11 mouse cellular contexts compared by ENCODE assay signal in the genomic region with DNA sequence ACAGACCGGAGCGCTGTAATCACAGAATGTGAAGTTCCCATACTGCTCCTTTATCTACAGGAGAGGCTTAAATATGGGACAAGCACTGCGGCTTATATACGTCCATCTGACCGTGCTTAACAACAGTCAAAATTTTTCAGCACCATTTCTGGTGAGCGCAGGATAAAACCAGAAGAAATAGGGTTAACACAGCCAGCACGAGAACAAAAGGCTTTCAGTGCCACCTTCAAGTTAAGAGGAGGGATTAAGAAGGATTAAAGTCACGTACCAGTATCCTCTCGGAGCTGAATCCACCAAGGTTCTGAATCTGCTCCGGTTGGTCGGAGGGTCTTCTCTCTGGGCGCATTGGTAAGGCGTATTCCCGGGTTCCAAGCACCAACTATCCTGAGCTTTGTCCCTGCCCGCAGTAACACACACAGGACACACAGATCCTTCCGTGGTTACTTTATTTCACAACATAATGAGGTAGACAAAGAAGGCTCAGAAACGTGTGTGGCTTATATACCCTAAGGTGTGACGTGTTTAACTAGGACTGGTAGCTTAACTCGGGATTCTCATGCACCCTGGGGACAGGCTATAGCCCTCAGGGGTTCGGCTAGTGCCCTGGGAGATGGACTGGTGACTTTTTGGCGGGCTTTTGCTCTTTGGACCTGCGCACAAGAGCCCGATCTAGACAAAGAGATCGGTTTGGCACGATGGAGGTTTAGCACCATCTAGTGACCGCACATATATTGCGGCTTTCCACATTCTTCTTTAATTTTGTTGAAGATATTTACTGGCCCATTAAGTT. TPM values are rescaled to one million over a fixed set of nuclear protein-coding genes. Genes with fewer than 3 reads are reported as not detected.
A peak's percentile ranks its signal among the peaks of the same experiment; 100 is the strongest.
DNase-seq lines count a peak whose midpoint lies in the region; ATAC-seq and TF ChIP-seq lines count a peak whose summit lies in the region.
"Not testable (repeated sequence)": the region's sequence is repeated elsewhere in the genome, so short reads cannot be mapped to it uniquely, and the experiment has no call there.
"Had no signal": no experiment of that assay in that cellular context is flagged by ENCODE, and none has a peak within 500 bp of the region (broad histone marks: within the 10 kb centered on the region; RNA-seq: fewer than 3 reads in every experiment).

No protein-coding gene starts in this region.

- WGBS in heart, embryonic 14.5 days, result 32% methylated on average over 27 of the region's 27 CpGs
- WGBS in intestine, embryonic 16.5 days, result 35% methylated on average over 27 of the region's 27 CpGs
- WGBS in limb, embryonic 15.5 days, result 35% methylated on average over 27 of the region's 27 CpGs
- 22% methylated on average over 27 of the region's 27 CpGs for WGBS in midbrain, embryonic 12.5 days
- 31% methylated on average over 27 of the region's 27 CpGs for WGBS in small intestine, adult 2 months

- H3K4me2 ChIP-seq in heart, embryonic 14.5 days (ENCODE audit: low read length), result peak overlapping the region; percentile 60
- peak overlapping the region; percentile 37 for H3K4me2 ChIP-seq in intestine, embryonic 16.5 days (ENCODE audit: low read depth, low read length)
- H3K4me2 ChIP-seq in limb, embryonic 15.5 days, result peak overlapping the region; percentile 39
- peak overlapping the region; percentile 50 for H3K4me2 ChIP-seq in midbrain, embryonic 12.5 days (replicated peaks)

- H3K36me3 ChIP-seq in heart, embryonic 14.5 days (ENCODE audit: control insufficient read depth, insufficient read depth, low read length); intestine, embryonic 16.5 days (ENCODE audit: control insufficient read depth, insufficient read depth, low read length); limb, embryonic 15.5 days; midbrain, embryonic 12.5 days; small intestine, adult 2 months (ENCODE audit: control insufficient read depth, insufficient read depth, low read length): not testable (repeated sequence)

- H3K4me3 ChIP-seq in embryonic fibroblast, embryonic 13.5 days (ENCODE audit: insufficient read depth, low read length), result peak overlapping the region; percentile 9; the same call in 1 of the 2 replicates
- H3K4me3 ChIP-seq in heart, embryonic 14.5 days (ENCODE audit: control insufficient read depth in 1 of 2, insufficient read depth in 1 of 2, low read depth in 1 of 2, low read length in 2 of 2), result peak overlapping the region; percentile 29 to 32
- H3K4me3 ChIP-seq in intestine, embryonic 16.5 days (ENCODE audit: low read length), result peak overlapping the region; percentile 21
- peak overlapping the region; percentile 33 for H3K4me3 ChIP-seq in limb, embryonic 15.5 days
- peak overlapping the region; percentile 40 for H3K4me3 ChIP-seq in midbrain, embryonic 12.5 days
- peak overlapping the region; percentile 19; the same call in 1 of the 2 replicates for H3K4me3 ChIP-seq in small intestine, adult 2 months (ENCODE audit: low read depth, low read length)

- peak; percentile 37 for DNase-seq in 3T3-L1 (ENCODE audit: low read depth, low spot score)
- peak; percentile 52 for DNase-seq in adrenal gland, postnatal 14 days

- H3K27ac ChIP-seq in embryonic fibroblast, embryonic 13.5 days (ENCODE audit: insufficient read depth, low read length); intestine, embryonic 16.5 days (ENCODE audit: low read length); limb, embryonic 15.5 days; small intestine, adult 2 months (ENCODE audit: insufficient read depth, low read depth, low read length): not testable (repeated sequence)
- peak overlapping the region in 1 of 2 experiments; percentile 20; a peak in 1 of 4 replicates for H3K27ac ChIP-seq in heart, embryonic 14.5 days (replicated peaks in 1 of 2; ENCODE audit: control insufficient read depth in 1 of 2, insufficient read depth in 1 of 2, low read depth in 2 of 2, low read length in 2 of 2)
- peak overlapping the region; percentile 35; the same call in 1 of the 2 replicates for H3K27ac ChIP-seq in midbrain, embryonic 12.5 days (replicated peaks)

- TF ChIP-seq POLR2A in embryonic fibroblast, embryonic 13.5 days (IDR thresholded peaks at IDR 0.05; ENCODE audit: low read depth, low read length); small intestine, adult 2 months (IDR thresholded peaks at IDR 0.05; ENCODE audit: low read depth, low read length): not testable (repeated sequence)

- not testable (repeated sequence) for H3K9me3 ChIP-seq in heart, embryonic 14.5 days (ENCODE audit: control insufficient read depth, low read length); intestine, embryonic 16.5 days (ENCODE audit: control insufficient read depth, low read length); limb, embryonic 15.5 days; midbrain, embryonic 12.5 days

- H3K9ac ChIP-seq in heart, embryonic 14.5 days (ENCODE audit: low read length), result peak overlapping the region; percentile 63
- peak overlapping the region; percentile 30; the same call in 1 of the 2 replicates for H3K9ac ChIP-seq in intestine, embryonic 16.5 days (ENCODE audit: low read depth, low read length)
- H3K9ac ChIP-seq in limb, embryonic 15.5 days, result not testable (repeated sequence)
- H3K9ac ChIP-seq in midbrain, embryonic 12.5 days (replicated peaks), result peak overlapping the region; percentile 52

- H3K27me3 ChIP-seq in heart, embryonic 14.5 days (ENCODE audit: control insufficient read depth, insufficient read depth, low read length); intestine, embryonic 16.5 days (replicated peaks; ENCODE audit: control insufficient read depth, insufficient read depth, low read length); limb, embryonic 15.5 days; midbrain, embryonic 12.5 days; small intestine, adult 2 months (ENCODE audit: control insufficient read depth, insufficient read depth, low read length): not testable (repeated sequence)

- TF ChIP-seq CTCF in embryonic fibroblast, embryonic 13.5 days (IDR thresholded peaks at IDR 0.05; ENCODE audit: borderline replicate concordance, insufficient read depth, low read length), result not testable (repeated sequence)
- TF ChIP-seq CTCF in small intestine, adult 2 months (IDR thresholded peaks at IDR 0.05; ENCODE audit: extremely low read depth, insufficient read length, insufficient replicate concordance, low read depth, low read length), result peak; percentile 18; the same call in 1 of the 2 replicates

- ATAC-seq in heart, embryonic 14.5 days (ENCODE audit: insufficient number of reproducible peaks, insufficient read depth, low FRiP score, low read depth); limb, embryonic 15.5 days (ENCODE audit: insufficient number of reproducible peaks, low FRiP score, low TSS enrichment, low read depth): not testable (repeated sequence)
- peak; percentile 92 for ATAC-seq in intestine, embryonic 16.5 days
- peak; percentile 98 for ATAC-seq in midbrain, embryonic 12.5 days (ENCODE audit: low FRiP score, low read depth)

- H3K4me1 ChIP-seq in embryonic fibroblast, embryonic 13.5 days (ENCODE audit: control insufficient read depth, insufficient read depth, low read length); heart, embryonic 14.5 days (ENCODE audit: control insufficient read depth in 2 of 2, insufficient read depth in 2 of 2, low read length in 2 of 2); intestine, embryonic 16.5 days (ENCODE audit: control insufficient read depth, insufficient read depth, low read length); limb, embryonic 15.5 days; midbrain, embryonic 12.5 days; small intestine, adult 2 months (ENCODE audit: control insufficient read depth, insufficient read depth, insufficient read length, low read length): not testable (repeated sequence)

RNA-seq across cellular contexts. Expression of a gene that starts 41.9 kb away (rescaled TPM):
- not detected in 2 replicates for total RNA-seq in adrenal gland, postnatal 14 days (2021)
- polyA plus RNA-seq in embryonic fibroblast, embryonic 13.5 days (2011; ENCODE audit: insufficient read length, low read depth, missing spikeins), result not detected in 2 replicates
- polyA plus RNA-seq in heart, embryonic 14.5 days (2014; fragmentation: Nextera tagmentation; extraction: Ambion mirVana), result not detected in 2 replicates
- not detected in 2 replicates for polyA plus RNA-seq in intestine, embryonic 16.5 days (2015; fragmentation: Nextera tagmentation; extraction: Ambion mirVana)
- polyA plus RNA-seq in limb, embryonic 15.5 days (2015; fragmentation: Nextera tagmentation; extraction: Ambion mirVana), result not detected in 2 replicates
- not detected in 2 replicates for polyA plus RNA-seq in midbrain, embryonic 12.5 days (2016; fragmentation: Nextera tagmentation; extraction: Ambion mirVana)
- polyA plus RNA-seq in small intestine, adult 2 months (2012; rRNA removed), result not detected in 2 replicates
- total RNA-seq: gastrocnemius, postnatal 25 days; left cerebral cortex, adult 2 months had no signal
- polyA plus RNA-seq: erythroblast, embryonic 14.5 days had no signal
